Mouse (Mus musculus): Measurements from ENCODE around the gene Stab2. TPM values are rescaled to one million over a fixed set of nuclear protein-coding genes. Genes with fewer than 3 reads are reported as not detected.

Stab2 gene
- total RNA-seq, 1 experiment = 0.27 TPM

GRCm38 (mm10) chr10:86826929-86827328, 180.9 kb downstream of the Stab2 start:
- no peaks in the 10 kb centered on the region for H3K4me1 ChIP-seq (ENCODE audit: control insufficient read depth in 2 of 2, insufficient read depth in 2 of 2, low read length in 2 of 2, poor library complexity in 1 of 2)
- no peak overlapping the region for H3K27ac ChIP-seq (ENCODE audit: insufficient read depth, low read depth, low read length, poor library complexity, severe bottlenecking)
- no peak overlapping the region for H3K9ac ChIP-seq (ENCODE audit: insufficient read depth, low read depth, low read length, poor library complexity, severe bottlenecking)
- no peak for DNase-seq (ENCODE audit: low read depth, low spot score)
- TF ChIP-seq CHD2 (IDR thresholded peaks at IDR 0.05; ENCODE audit: low read depth, low read length) (no peak), ZNF384 (IDR thresholded peaks at IDR 0.05; ENCODE audit: low read depth, low read length) (no peak), ZC3H11A (IDR thresholded peaks at IDR 0.05; ENCODE audit: borderline replicate concordance, low read depth, low read length) (no peak), MAFK (IDR thresholded peaks at IDR 0.05; ENCODE audit: insufficient read depth, low read depth, low read length) (no peak), HCFC1 (IDR thresholded peaks at IDR 0.05; ENCODE audit: borderline replicate concordance, insufficient read depth, low read length) (no peak)
- in situ Hi-C loops (cut with MboI; ENCODE audit: low sequenced_read_pairs in 2 of 2, unreplicated experiment in 2 of 2) = no loop called here
- H3K36me3 ChIP-seq (ENCODE audit: control insufficient read depth, insufficient read depth, low read length, poor library complexity, severe bottlenecking) = peaks cover 20% of the 10 kb centered on the region; the same call in 1 of the 2 replicates
- no peaks in the 10 kb centered on the region for H3K9me3 ChIP-seq (ENCODE audit: control insufficient read depth, insufficient read depth, low read depth, low read length)
- H3K4me3 ChIP-seq (ENCODE audit: insufficient read depth in 1 of 2, low read depth in 1 of 2, low read length in 2 of 2, poor library complexity in 1 of 2, severe bottlenecking in 1 of 2) = no peak overlapping the region

GRCm38 (mm10) chr10:86825871-86826522, 181.8 kb downstream of the Stab2 start:
- Histone ChIP-seq H3K9me3 (ENCODE audit: control insufficient read depth, insufficient read depth, low read depth, low read length) (no peaks in the 10 kb centered on the region), H3K27ac (ENCODE audit: insufficient read depth, low read depth, low read length, poor library complexity, severe bottlenecking) (no peak overlapping the region), H3K36me3 (ENCODE audit: control insufficient read depth, insufficient read depth, low read length, poor library complexity, severe bottlenecking) (peaks cover 16% of the 10 kb centered on the region; the same call in 1 of the 2 replicates), H3K4me1 (ENCODE audit: control insufficient read depth in 2 of 2, insufficient read depth in 2 of 2, low read length in 2 of 2, poor library complexity in 1 of 2) (no peaks in the 10 kb centered on the region), H3K4me3 (ENCODE audit: insufficient read depth in 1 of 2, low read depth in 1 of 2, low read length in 2 of 2, poor library complexity in 1 of 2, severe bottlenecking in 1 of 2) (no peak overlapping the region), H3K9ac (ENCODE audit: insufficient read depth, low read depth, low read length, poor library complexity, severe bottlenecking) (no peak overlapping the region)
- TF ChIP-seq MAFK (IDR thresholded peaks at IDR 0.05; ENCODE audit: insufficient read depth, low read depth, low read length) (no peak), HCFC1 (IDR thresholded peaks at IDR 0.05; ENCODE audit: borderline replicate concordance, insufficient read depth, low read length) (no peak), ZC3H11A (IDR thresholded peaks at IDR 0.05; ENCODE audit: borderline replicate concordance, low read depth, low read length) (no peak), ZNF384 (IDR thresholded peaks at IDR 0.05; ENCODE audit: low read depth, low read length) (no peak), CHD2 (IDR thresholded peaks at IDR 0.05; ENCODE audit: low read depth, low read length) (no peak)
- in situ Hi-C loops (cut with MboI; ENCODE audit: low sequenced_read_pairs in 2 of 2, unreplicated experiment in 2 of 2) = no loop called here
- DNase-seq (ENCODE audit: low read depth, low spot score) = no peak

- H3K9me3 ChIP-seq (ENCODE audit: control insufficient read depth, insufficient read depth, low read depth, low read length) = no peaks in the 10 kb centered on the region
- peaks cover 21% of the 10 kb centered on the region for H3K36me3 ChIP-seq (ENCODE audit: control insufficient read depth, insufficient read depth, low read length, poor library complexity, severe bottlenecking)
- in situ Hi-C loops (cut with MboI; ENCODE audit: low sequenced_read_pairs in 2 of 2, unreplicated experiment in 2 of 2) = no loop called here
- H3K9ac ChIP-seq (ENCODE audit: insufficient read depth, low read depth, low read length, poor library complexity, severe bottlenecking) = no peak overlapping the region
- H3K4me1 ChIP-seq (ENCODE audit: control insufficient read depth in 2 of 2, insufficient read depth in 2 of 2, low read length in 2 of 2, poor library complexity in 1 of 2) = no peaks in the 10 kb centered on the region
- no peak overlapping the region for H3K27ac ChIP-seq (ENCODE audit: insufficient read depth, low read depth, low read length, poor library complexity, severe bottlenecking)
- H3K4me3 ChIP-seq (ENCODE audit: insufficient read depth in 1 of 2, low read depth in 1 of 2, low read length in 2 of 2, poor library complexity in 1 of 2, severe bottlenecking in 1 of 2) = no peak overlapping the region
- no peak for TF ChIP-seq HCFC1 (IDR thresholded peaks at IDR 0.05; ENCODE audit: borderline replicate concordance, insufficient read depth, low read length)
- TF ChIP-seq CHD2 (IDR thresholded peaks at IDR 0.05; ENCODE audit: low read depth, low read length) = no peak
- no peak for TF ChIP-seq ZNF384 (IDR thresholded peaks at IDR 0.05; ENCODE audit: low read depth, low read length)
- TF ChIP-seq ZC3H11A (IDR thresholded peaks at IDR 0.05; ENCODE audit: borderline replicate concordance, low read depth, low read length) = no peak
- TF ChIP-seq MAFK (IDR thresholded peaks at IDR 0.05; ENCODE audit: insufficient read depth, low read depth, low read length) = no peak
- no peak for DNase-seq (ENCODE audit: low read depth, low spot score)
These were observed 183.0 kb downstream of the Stab2 start for GRCm38 (mm10) chr10:86824871-86825270.

GRCm38 (mm10) chr10:86824093-86824492, 183.7 kb downstream of the Stab2 start:
- in situ Hi-C loops (cut with MboI; ENCODE audit: low sequenced_read_pairs in 2 of 2, unreplicated experiment in 2 of 2) = no loop called here
- no peaks in the 10 kb centered on the region for H3K4me1 ChIP-seq (ENCODE audit: control insufficient read depth in 2 of 2, insufficient read depth in 2 of 2, low read length in 2 of 2, poor library complexity in 1 of 2)
- no peak overlapping the region for H3K4me3 ChIP-seq (ENCODE audit: insufficient read depth in 1 of 2, low read depth in 1 of 2, low read length in 2 of 2, poor library complexity in 1 of 2, severe bottlenecking in 1 of 2)
- no peak overlapping the region for H3K27ac ChIP-seq (ENCODE audit: insufficient read depth, low read depth, low read length, poor library complexity, severe bottlenecking)
- no peak for TF ChIP-seq ZNF384 (IDR thresholded peaks at IDR 0.05; ENCODE audit: low read depth, low read length)
- no peak for TF ChIP-seq HCFC1 (IDR thresholded peaks at IDR 0.05; ENCODE audit: borderline replicate concordance, insufficient read depth, low read length)
- H3K9ac ChIP-seq (ENCODE audit: insufficient read depth, low read depth, low read length, poor library complexity, severe bottlenecking) = no peak overlapping the region
- peaks cover 23% of the 10 kb centered on the region for H3K36me3 ChIP-seq (ENCODE audit: control insufficient read depth, insufficient read depth, low read length, poor library complexity, severe bottlenecking)
- H3K9me3 ChIP-seq (ENCODE audit: control insufficient read depth, insufficient read depth, low read depth, low read length) = no peaks in the 10 kb centered on the region
- no peak for DNase-seq (ENCODE audit: low read depth, low spot score)

GRCm38 (mm10) chr10:86821014-86821413, 186.8 kb downstream of the Stab2 start:
- H3K4me1 ChIP-seq (ENCODE audit: control insufficient read depth in 2 of 2, insufficient read depth in 2 of 2, low read length in 2 of 2, poor library complexity in 1 of 2) = no peaks in the 10 kb centered on the region
- H3K9ac ChIP-seq (ENCODE audit: insufficient read depth, low read depth, low read length, poor library complexity, severe bottlenecking) = no peak overlapping the region
- in situ Hi-C loops (cut with MboI; ENCODE audit: low sequenced_read_pairs in 2 of 2, unreplicated experiment in 2 of 2) = no loop called here
- no peak overlapping the region for H3K27ac ChIP-seq (ENCODE audit: insufficient read depth, low read depth, low read length, poor library complexity, severe bottlenecking)
- TF ChIP-seq CHD2 (IDR thresholded peaks at IDR 0.05; ENCODE audit: low read depth, low read length) (no peak), ZNF384 (IDR thresholded peaks at IDR 0.05; ENCODE audit: low read depth, low read length) (no peak), ZC3H11A (IDR thresholded peaks at IDR 0.05; ENCODE audit: borderline replicate concordance, low read depth, low read length) (no peak), HCFC1 (IDR thresholded peaks at IDR 0.05; ENCODE audit: borderline replicate concordance, insufficient read depth, low read length) (no peak), MAFK (IDR thresholded peaks at IDR 0.05; ENCODE audit: insufficient read depth, low read depth, low read length) (no peak)
- H3K4me3 ChIP-seq (ENCODE audit: insufficient read depth in 1 of 2, low read depth in 1 of 2, low read length in 2 of 2, poor library complexity in 1 of 2, severe bottlenecking in 1 of 2) = no peak overlapping the region
- no peaks in the 10 kb centered on the region for H3K9me3 ChIP-seq (ENCODE audit: control insufficient read depth, insufficient read depth, low read depth, low read length)
- no peak for DNase-seq (ENCODE audit: low read depth, low spot score)
- H3K36me3 ChIP-seq (ENCODE audit: control insufficient read depth, insufficient read depth, low read length, poor library complexity, severe bottlenecking) = peaks cover 24% of the 10 kb centered on the region
